Mouse (Mus musculus): Measurements from ENCODE around the gene Itprid1.

Itprid1 gene

DNA sequence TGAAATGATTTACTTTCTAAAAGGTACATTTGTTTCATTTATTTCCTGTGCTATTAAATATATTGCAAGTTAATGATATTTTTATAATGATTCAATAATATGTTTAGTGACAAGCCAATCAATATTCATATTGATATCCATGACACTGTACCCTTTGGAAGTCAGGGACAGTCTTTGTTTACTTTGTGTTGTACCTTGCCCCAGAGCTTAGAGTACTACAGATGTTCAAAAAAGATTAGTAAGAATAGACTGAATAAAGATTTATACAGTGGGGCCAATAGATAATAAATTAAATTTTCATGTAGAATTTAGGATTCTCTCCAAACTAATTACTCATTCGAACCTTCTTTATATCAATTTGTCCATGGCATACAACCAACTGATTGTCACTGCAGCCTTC lies 50.9 kb downstream of the Itprid1 start:
- DNase-seq (ENCODE audit: low spot score in 2 of 2): no peak

DNA sequence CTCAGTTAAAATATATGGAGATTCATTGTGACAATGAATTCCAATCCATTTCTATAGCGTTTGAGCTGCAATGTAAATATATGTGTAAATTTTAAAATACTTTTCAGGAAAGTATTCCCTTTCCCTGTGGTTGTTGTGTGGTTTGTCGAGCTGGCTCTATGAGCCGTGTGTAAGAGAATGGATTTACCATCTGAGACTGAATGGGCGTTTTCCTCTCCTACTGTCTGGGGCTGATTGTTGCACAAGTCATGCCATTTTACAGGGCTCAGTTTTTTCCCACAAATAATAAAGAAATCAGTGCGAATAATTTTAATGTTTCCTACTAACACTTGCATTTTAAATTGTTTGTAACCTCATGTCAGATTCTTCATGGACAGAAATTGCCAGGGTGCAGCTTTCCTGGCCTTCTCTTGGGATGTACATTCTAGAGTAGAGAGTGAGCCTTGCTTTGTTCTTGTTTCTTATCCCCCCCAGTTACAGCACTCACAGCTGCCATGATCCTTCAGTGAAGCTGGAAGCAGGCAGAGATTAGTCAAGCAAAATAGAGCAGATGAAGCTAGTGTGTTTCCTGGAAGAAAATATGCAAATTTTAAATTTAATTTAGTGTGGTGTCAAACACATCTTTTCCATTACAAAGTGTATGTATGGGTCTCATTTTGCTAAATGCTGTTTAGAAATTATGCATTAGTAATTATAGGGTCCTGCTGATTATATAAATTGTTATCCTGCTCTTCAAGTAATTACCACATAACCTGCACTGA lies 65.1 kb downstream of the Itprid1 start:
- no peak for DNase-seq (ENCODE audit: low spot score in 2 of 2)

DNA sequence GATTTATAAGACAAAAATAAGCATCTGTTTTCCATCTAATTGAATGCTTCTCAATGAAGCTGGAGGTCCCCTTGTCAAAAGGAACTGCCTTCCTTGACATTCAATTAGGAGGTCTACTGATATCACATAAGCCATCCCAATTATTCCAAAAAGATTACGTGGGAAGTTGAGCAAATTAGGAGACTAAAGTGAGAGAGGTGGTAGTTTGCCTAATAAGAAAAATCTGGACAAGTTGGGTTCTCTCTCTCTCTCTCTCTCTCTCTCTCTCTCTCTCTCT lies 65.6 kb downstream of the Itprid1 start:
- DNase-seq (ENCODE audit: low spot score in 2 of 2): no peak

DNA sequence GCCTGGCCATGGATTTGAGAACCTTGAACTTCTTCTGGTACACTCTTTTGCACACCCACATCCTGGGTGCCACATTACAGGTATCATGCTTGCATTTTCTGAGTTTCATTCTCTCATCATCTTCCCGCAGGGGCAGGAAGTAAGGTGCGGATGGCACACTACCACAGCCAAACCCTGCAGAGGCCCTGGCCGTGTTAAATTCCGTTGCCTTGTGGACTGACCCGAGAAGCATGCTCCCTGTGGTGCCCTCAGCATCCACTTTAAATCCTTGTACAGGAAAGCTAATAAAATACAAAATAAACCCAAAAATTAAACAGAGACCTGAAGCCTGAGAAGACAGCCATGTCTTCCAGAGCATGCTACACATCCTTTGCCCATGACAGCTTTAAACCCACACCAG lies 82.5 kb downstream of the Itprid1 start:
- DNase-seq (ENCODE audit: low spot score in 2 of 2): no peak

DNA sequence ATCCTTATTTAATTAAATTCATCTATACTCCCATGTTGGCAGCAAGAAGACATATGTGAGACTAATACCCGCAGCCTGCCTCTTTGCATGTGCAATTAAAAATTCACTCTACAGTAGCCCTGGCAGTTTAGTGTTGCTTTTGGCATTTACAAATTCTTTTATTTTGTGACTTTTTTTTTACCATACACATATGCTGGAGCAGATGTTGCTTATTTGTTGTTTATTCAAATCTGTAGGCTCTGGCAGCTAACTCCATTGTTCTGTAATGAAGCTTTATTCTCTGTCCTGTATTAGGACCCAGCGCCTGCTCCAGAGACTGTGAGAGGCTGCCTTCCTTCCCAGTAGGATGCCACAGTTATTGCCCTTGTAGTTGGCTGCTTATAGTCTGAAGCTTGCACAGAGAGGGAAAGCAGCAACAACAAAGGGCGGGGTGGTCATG lies 83.6 kb downstream of the Itprid1 start:
- no peak for DNase-seq (ENCODE audit: low spot score in 2 of 2)

DNA sequence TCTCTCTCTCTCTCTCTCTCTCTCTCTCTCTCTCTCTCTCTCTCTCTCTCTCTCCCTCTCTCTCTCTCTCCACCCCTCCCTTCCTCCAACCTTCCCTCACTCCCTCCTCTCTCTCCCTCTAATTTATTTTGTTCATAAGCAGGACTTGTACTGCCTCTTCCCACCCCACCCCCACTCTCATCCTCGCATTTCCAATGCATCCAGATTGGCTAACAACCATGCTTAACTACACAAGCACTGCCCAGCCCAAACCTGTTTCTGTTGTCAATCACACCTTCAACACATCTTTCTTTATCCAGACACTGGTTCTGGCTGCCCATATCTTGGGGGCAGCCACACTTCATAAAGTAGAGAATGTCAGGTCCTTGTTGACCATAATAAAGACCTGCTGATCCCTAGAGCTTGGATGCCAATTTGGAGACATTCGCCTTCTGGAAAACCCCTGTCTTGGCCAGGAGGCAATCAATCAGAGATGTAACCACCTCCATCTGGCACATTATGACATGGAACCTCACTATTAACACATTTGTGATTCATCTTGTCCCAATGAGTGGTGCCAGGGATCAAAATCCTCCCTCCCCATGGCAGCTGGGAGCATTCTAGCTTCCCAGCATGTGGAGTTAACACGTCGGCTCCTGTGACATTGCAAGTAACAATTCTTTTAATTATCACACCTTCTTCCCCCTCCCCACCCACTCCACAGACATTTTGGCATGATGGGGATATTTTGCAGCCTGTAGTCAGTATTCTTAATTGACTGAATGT lies 84.4 kb downstream of the Itprid1 start:
- no peak for DNase-seq (ENCODE audit: low spot score in 2 of 2)

DNA sequence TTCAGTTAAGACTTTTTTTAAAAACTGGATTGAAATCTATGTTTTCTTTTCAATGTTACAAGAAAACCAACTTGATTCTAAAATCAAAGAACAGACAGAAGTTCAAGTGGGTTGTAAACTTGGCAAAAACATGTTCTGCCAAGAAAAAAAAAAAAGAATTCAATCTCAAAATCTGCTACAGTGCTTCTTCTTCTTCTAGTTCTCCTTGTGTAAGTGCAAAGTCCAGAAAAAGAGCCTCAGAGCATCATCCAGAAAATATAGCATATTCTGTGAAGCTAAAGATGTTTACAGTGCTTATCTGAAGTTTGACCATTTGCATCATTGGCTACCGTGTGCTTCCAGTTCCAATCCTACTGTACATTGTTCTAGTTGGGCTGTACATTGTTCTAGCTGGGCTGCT lies 108.0 kb downstream of the Itprid1 start:
- no peak for DNase-seq (ENCODE audit: low spot score in 2 of 2)

DNA sequence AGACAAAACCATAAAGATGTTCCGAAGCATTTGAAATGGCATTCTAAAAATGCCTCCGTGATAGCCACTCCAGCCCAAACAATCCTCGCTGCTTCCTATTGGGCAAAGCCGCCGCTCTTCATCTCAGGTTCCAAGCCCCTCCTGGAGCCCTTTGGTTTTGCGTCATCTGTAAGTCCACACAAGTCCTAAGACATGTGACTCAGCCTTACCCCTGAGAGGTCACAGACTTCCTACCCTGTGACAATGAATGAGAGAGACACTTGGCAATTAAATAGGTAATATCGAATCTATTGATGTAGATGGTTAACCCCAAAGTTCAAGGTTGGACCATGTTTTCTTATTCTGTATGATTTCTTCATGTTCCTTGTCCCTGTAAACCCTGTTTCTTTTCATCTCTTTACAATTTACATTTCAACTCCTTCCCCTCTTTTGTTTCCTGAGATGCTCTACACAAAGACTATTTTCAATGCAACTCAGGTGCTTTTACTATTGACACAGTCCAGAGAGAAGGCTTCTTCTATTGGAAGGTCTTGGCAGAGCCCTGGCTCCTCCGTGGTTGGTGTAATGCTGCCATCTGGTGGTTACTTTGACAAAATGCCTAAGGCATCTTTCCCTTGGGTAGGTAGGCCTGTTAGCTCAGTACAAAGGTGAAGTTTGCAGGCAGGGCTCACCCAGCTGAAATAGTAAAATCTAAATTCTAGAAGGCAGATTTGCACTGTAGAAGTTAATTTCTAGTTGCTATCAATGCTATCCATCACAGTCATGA lies 113.8 kb downstream of the Itprid1 start:
- peak; percentile 40 to 75 for DNase-seq (ENCODE audit: low spot score in 2 of 2)

DNA sequence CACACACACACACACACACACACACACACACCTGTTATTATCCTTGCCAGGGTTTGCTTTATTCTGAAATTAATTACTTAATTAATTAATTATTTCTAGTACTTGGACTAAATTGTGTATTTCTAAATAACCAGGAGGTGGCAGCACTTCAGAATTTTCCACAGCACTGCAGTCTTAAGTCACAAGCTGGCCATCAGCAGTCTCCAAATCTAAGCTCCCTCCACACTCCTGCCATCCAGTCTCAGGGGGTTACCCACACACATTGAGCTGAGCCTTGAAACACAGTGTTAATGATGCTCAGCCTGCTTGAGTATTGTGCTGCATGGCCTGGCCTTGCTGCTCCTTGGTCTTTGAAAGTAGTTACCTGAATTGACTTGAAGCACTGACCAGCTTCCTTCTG lies 136.3 kb downstream of the Itprid1 start:
- peak; percentile 11 to 44 for DNase-seq (ENCODE audit: low spot score in 2 of 2)

DNA sequence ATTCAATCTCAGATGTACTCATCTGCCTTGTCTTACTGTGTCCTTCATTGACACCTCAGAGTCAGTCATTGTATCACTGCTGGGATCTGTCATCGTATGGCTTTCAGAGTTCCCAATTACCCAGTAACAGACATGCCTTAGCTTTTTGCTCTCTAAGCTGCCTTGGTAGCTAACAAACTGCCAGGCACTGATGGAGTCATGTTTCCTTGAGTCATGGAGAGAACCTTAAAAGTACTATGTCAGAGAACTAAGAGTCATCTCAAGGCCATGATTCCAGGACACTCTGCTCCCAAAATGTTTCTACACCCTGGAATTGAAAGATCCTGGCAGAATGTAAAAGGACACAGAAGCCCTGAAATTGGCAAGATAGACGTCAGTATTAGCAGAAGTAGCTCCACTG lies 143.1 kb downstream of the Itprid1 start:
- no peak for DNase-seq (ENCODE audit: low spot score in 2 of 2)

DNA sequence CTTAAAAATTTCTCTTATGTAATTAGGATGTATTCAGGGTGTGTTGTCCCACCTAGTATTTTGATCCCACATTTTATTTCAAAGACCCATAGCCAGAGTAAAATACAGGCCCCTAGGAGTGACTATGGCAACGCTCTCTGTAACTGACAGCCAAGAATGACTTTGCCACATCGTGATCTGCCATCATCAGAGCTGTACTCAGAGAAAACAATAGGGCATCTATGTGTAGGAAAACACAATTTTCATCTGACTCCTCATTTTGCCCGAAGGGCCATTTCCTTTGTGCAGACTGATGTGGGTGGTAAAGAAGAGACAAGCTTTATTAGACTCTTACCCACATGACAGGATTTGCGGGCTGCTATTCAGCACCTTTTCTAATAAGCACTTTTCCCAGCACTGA lies 172.0 kb downstream of the Itprid1 start:
- no peak for DNase-seq (ENCODE audit: low spot score in 2 of 2)

DNA sequence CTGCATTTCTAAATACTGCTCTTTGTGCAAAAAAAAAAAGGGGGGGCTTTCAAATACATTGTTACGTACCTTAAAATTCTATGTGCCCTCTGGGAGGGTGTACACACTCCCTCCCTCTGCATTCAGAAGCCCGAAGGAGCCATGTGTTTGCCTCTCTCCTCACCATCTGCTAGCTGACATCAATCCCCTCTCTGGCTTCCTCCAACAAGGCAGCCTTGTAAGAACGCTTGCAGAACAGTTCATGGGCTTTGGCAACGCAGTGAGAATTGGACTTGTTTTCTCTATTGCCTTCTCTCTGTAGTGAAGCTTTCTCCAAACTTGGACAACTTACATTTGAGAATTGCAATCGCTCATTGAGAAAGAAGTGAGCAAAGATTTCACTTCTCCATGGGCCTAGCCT lies 175.7 kb downstream of the Itprid1 start:
- peak; percentile 5 to 23 for DNase-seq (ENCODE audit: low spot score in 2 of 2)

DNA sequence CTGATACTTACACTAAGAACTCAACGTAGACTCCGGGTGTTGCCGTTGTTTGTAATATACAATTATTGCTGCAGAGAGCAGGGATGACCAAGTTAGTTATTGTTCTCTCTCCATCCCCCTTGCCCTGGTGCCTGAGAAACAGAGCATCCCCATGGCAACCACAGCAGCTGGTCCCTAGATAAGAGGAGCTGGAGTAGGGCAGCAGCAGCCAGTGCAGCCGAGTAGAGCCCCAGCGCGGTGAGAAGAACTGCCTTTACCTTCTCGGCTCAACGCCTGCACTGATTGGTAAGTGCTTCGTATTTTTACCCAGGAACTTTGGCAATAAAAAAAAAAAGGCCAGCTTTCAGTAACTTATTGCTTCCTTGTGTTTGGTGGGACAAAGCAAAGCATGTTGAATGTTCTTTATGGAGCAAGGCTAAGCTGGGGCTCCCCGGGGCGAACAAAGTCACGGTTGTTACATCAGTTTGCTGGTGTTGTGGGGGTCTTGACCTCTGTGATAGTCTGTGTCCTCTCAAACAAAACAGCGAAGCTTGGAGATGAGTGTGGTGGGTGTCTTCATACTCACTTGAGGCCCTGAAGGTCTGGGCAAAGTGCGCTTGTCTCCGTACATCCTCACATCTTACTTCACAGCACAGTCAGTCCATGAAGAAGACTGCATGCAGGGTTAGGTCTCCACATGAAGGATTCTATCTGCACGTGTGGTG lies 180.7 kb downstream of the Itprid1 start, which contains the start of gene Ppp1r17:
TSS of gene Ppp1r17 (plus strand) at position 207 of the 704 bp plus-strand sequence.
- no peak for DNase-seq (ENCODE audit: low spot score in 2 of 2)

DNA sequence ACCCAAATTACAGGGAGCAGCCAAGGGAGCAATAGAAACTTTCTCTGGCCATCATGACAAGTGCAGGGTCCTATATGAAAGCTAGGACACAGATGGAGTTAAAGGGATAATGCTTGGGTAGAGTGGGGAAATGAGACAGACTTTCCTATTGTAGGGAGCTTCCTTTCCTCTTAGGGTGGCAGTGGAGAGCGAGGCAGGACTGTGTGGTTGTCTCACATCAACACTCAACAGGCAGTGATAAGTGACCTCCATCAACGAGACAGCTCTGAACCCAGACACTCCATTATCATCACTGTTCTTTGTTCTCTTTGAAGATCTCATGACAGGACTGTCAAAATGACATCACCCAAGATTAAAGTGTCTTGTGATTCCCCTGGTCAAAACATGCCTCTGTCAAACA lies 182.9 kb downstream of the Itprid1 start:
- DNase-seq (ENCODE audit: low spot score in 2 of 2): no peak

DNA sequence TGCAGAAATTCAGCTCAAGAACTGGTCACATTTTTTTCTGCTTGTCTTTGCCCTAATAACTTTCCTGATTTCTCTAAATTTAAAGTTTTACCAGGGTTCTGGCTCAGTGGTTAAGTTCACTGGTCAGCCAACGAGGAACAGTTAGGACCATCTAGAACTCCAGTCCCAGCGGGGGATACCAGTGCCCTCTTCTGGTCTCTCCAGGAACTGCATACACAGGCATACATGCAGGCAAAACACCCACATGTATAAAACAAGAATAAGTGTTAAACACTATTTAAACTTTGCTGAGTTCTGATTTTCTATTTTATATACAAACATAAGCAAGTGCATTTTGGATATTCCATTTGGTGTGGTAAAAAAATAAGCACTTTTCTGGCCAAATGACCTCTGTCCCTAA lies 188.8 kb downstream of the Itprid1 start:
- no peak for DNase-seq (ENCODE audit: low spot score in 2 of 2)

DNA sequence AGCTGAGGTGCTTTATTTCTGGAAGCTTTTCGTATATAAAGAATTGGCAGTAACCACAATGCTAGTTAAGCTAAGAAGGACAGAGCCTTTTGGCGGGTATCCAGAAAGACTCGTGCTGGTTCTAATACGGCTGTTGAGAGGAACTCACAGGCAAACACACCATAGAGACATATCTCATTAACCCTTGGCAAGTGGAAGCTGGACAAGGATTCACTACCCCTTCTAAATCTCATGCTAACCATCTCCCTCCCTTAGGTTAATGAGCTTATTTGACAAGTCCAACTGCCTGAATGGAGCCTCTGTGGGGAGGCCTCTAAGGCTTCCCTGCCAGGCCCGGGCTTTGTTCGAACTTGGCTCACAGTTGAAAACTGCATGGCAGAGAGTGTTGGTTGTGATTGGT lies 190.6 kb downstream of the Itprid1 start:
- no peak for DNase-seq (ENCODE audit: low spot score in 2 of 2)

DNA sequence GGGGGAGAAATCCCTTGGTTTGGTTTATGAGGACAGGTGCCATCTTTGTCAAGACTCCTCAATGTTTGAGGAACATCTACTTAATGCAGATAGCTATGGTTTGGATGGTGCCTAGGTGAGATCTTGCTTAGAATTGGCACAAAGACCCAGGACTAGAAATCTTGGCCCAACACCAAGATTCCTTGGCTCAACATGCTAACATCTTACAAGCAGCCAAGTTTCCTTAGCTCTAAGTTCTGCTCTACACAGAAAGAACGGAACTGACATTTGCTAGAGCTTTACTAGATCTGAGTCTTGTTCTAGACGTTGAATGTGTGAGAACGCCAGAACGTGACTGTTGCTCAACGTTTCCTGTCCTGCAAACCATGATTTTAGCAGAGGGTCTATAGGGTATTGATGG lies 191.3 kb downstream of the Itprid1 start:
- peak in 1 of 2 experiments; percentile 50 for DNase-seq (ENCODE audit: low spot score in 2 of 2)
